Mouse (Mus musculus) embryonic facial prominence, embryonic 14.5 days (tissue): ENCODE data around the gene Arl15. TPM values are rescaled to one million over a fixed set of nuclear protein-coding genes. Genes with fewer than 3 reads are reported as not detected.

Experiments
- ATAC-seq: fragments of 200-750 bp; cut with Nextera tagmentation; 2 replicates; pipeline ENCODE4 v1.8.0; 2017; ENCODE audit warnings: low read depth, moderate number of reproducible peaks, moderate TSS enrichment
- DNase-seq: peaks from one replicate; pipeline ENCODE4 v3.0.0-alpha.2; 2015; ENCODE audit warnings: low spot score
- H3K27ac ChIP-seq: fragments of 300-500 bp; sonication (generic); replicated peaks from 2 replicates; pipeline ENCODE4 v1.5.1; 2014; ENCODE audit warnings: low read depth, mild to moderate bottlenecking, low read length, moderate library complexity
- H3K27me3 ChIP-seq: fragments of 300-500 bp; sonication (generic); replicated peaks from 2 replicates; pipeline ENCODE4 v1.6.1; 2014; ENCODE audit warnings: low read length; ENCODE audit not compliant: control insufficient read depth, insufficient read depth
- H3K36me3 ChIP-seq: fragments of 300-500 bp; sonication (generic); 2 replicates; pipeline ENCODE4 v1.6.1; 2014; ENCODE audit warnings: low read length, mixed read lengths; ENCODE audit not compliant: control insufficient read depth, insufficient read depth
- H3K4me1 ChIP-seq: fragments of 300-500 bp; sonication (generic); 2 replicates; pipeline ENCODE4 v1.6.1; 2014; ENCODE audit warnings: antibody characterized with exemption, low read length; ENCODE audit not compliant: control insufficient read depth, insufficient read depth
- H3K4me2 ChIP-seq: fragments of 300-500 bp; sonication (generic); 2 replicates; pipeline ENCODE4 v1.6.1; 2014; ENCODE audit warnings: low read depth, mild to moderate bottlenecking, low read length, moderate library complexity, mixed read lengths
- H3K4me3 ChIP-seq: fragments of 300-500 bp; sonication (generic); 2 replicates; pipeline ENCODE4 v1.5.1; 2014; ENCODE audit warnings: low read depth, mild to moderate bottlenecking, low read length
- H3K9ac ChIP-seq: fragments of 300-500 bp; sonication (generic); 2 replicates; pipeline ENCODE4 v1.6.1; 2014; ENCODE audit warnings: low read depth, mild to moderate bottlenecking, low read length, moderate library complexity, mixed read lengths
- H3K9me3 ChIP-seq: fragments of 300-500 bp; sonication (generic); 2 replicates; pipeline ENCODE4 v1.6.1; 2016; ENCODE audit warnings: low read length; ENCODE audit not compliant: control insufficient read depth
- WGBS: fragments of 180-500 bp; shearing (Covaris S2); extraction: QIAGEN DNeasy Blood & Tissue Kit; methylation state at CpG from one replicate; pipeline ENCODE4 v1.1.7; 2014; 5-methylcytosine and 5-hydroxymethylcytosine counted together
- polyA plus RNA-seq: library from polyadenylated mRNA; unstranded; fragments of >200 nt; fragmentation: Nextera tagmentation; extraction: Ambion mirVana; gene quantifications from 2 replicates; pipeline ENCODE4 v1.2.1, GENCODE M21; 2014

The Arl15 gene
- polyA plus RNA-seq, 1 experiment from 2014 or later, result 8.2 TPM

- Histone ChIP-seq H3K4me1 (peaks cover 10% of the 10 kb centered on the region), H3K27me3 (no peaks in the 10 kb centered on the region; the same call in 1 of the 2 replicates), H3K36me3 (no peaks in the 10 kb centered on the region), H3K4me2 (no peak overlapping the region), H3K9ac (no peak overlapping the region), H3K27ac (no peak overlapping the region), H3K4me3 (no peak overlapping the region), H3K9me3 (no peaks in the 10 kb centered on the region)
- ATAC-seq (no peak), DNase-seq (no peak)
- whole genome bisulfite sequencing, result 71% methylated on average over 4 of the region's 4 CpGs
These were observed 81.4 kb downstream of the Arl15 start for GRCm38 (mm10) chr13:113875724-113876123.

- no peak overlapping the region for H3K9ac ChIP-seq
- no peak overlapping the region for H3K4me2 ChIP-seq
- no peak overlapping the region for H3K27ac ChIP-seq
- peaks cover 18% of the 10 kb centered on the region for H3K4me1 ChIP-seq
- DNase-seq, result peak; percentile 82
- no peak overlapping the region for H3K4me3 ChIP-seq
- peak; percentile 69 for ATAC-seq
- no peaks in the 10 kb centered on the region for H3K36me3 ChIP-seq
- 11% methylated on average over 5 of the region's 5 CpGs for WGBS
- no peaks in the 10 kb centered on the region for H3K9me3 ChIP-seq
- H3K27me3 ChIP-seq, result no peaks in the 10 kb centered on the region; the same call in 1 of the 2 replicates
These were observed 83.1 kb downstream of the Arl15 start for GRCm38 (mm10) chr13:113877420-113877819.

- H3K4me2 ChIP-seq, result no peak overlapping the region
- WGBS, result 73% methylated on average over 12 of the region's 12 CpGs
- H3K27me3 ChIP-seq, result no peaks in the 10 kb centered on the region; the same call in 1 of the 2 replicates
- H3K9me3 ChIP-seq, result no peaks in the 10 kb centered on the region
- H3K36me3 ChIP-seq, result no peaks in the 10 kb centered on the region
- H3K9ac ChIP-seq, result no peak overlapping the region
- no peak for DNase-seq
- H3K4me3 ChIP-seq, result no peak overlapping the region
- H3K27ac ChIP-seq, result no peak overlapping the region
- ATAC-seq, result no peak
- H3K4me1 ChIP-seq, result peaks cover 18% of the 10 kb centered on the region
These were observed 84.3 kb downstream of the Arl15 start for GRCm38 (mm10) chr13:113878571-113878970.

- Histone ChIP-seq H3K9me3 (no peaks in the 10 kb centered on the region), H3K36me3 (no peaks in the 10 kb centered on the region), H3K4me1 (peaks cover 18% of the 10 kb centered on the region), H3K27me3 (no peaks in the 10 kb centered on the region; the same call in 1 of the 2 replicates), H3K4me3 (no peak overlapping the region), H3K4me2 (no peak overlapping the region), H3K27ac (no peak overlapping the region), H3K9ac (no peak overlapping the region)
- DNase-seq (no peak), ATAC-seq (no peak)
- WGBS, result 44% methylated on average over 20 of the region's 20 CpGs
These were observed 85.5 kb downstream of the Arl15 start for GRCm38 (mm10) chr13:113879651-113880327.

- WGBS, result 28% methylated on average over 19 of the region's 19 CpGs
- no peak for DNase-seq
These were observed 86.4 kb downstream of the Arl15 start for GRCm38 (mm10) chr13:113880564-113881171.

GRCm38 (mm10) chr13:113882959-113883358 lies 88.7 kb downstream of the Arl15 start:
- Histone ChIP-seq H3K4me2 (no peak overlapping the region), H3K36me3 (no peaks in the 10 kb centered on the region), H3K27me3 (no peaks in the 10 kb centered on the region; the same call in 1 of the 2 replicates), H3K4me3 (no peak overlapping the region), H3K4me1 (peaks cover 18% of the 10 kb centered on the region), H3K9ac (no peak overlapping the region), H3K27ac (no peak overlapping the region), H3K9me3 (no peaks in the 10 kb centered on the region)
- no peak for DNase-seq
- WGBS, result 11% methylated on average over 1 of the region's 1 CpGs
- ATAC-seq, result no peak

More at GRCm38 (mm10) chr13:113880564-113881171, 86.4 kb downstream of the Arl15 start:
- H3K9ac ChIP-seq, result no peak overlapping the region
- no peaks in the 10 kb centered on the region; the same call in 1 of the 2 replicates for H3K27me3 ChIP-seq
- H3K36me3 ChIP-seq, result no peaks in the 10 kb centered on the region
- ATAC-seq, result no peak
- H3K4me1 ChIP-seq, result peaks cover 18% of the 10 kb centered on the region
- H3K27ac ChIP-seq, result no peak overlapping the region
- H3K4me2 ChIP-seq, result peak overlapping the region; percentile 19; the same call in 1 of the 2 replicates
- no peak overlapping the region for H3K4me3 ChIP-seq
- H3K9me3 ChIP-seq, result no peaks in the 10 kb centered on the region

- Histone ChIP-seq H3K4me3 (no peak overlapping the region), H3K9ac (no peak overlapping the region), H3K4me2 (no peak overlapping the region), H3K36me3 (no peaks in the 10 kb centered on the region), H3K27ac (no peak overlapping the region), H3K9me3 (no peaks in the 10 kb centered on the region), H3K4me1 (peaks cover 8% of the 10 kb centered on the region), H3K27me3 (no peaks in the 10 kb centered on the region)
- ATAC-seq (no peak), DNase-seq (peak; percentile 20)
- WGBS, result 54% methylated on average over 6 of the region's 6 CpGs
These were observed 92.8 kb downstream of the Arl15 start for GRCm38 (mm10) chr13:113887090-113887489.

GRCm38 (mm10) chr13:113888126-113888525 lies 93.8 kb downstream of the Arl15 start:
- no peak overlapping the region; the same call in 1 of the 2 replicates for H3K4me2 ChIP-seq
- 58% methylated on average over 5 of the region's 5 CpGs for WGBS
- DNase-seq (no peak), ATAC-seq (no peak)
- no peak overlapping the region for H3K27ac ChIP-seq
- H3K27me3 ChIP-seq, result no peaks in the 10 kb centered on the region
- H3K4me1 ChIP-seq, result peaks cover 8% of the 10 kb centered on the region
- H3K4me3 ChIP-seq, result no peak overlapping the region
- no peak overlapping the region for H3K9ac ChIP-seq
- no peaks in the 10 kb centered on the region for H3K9me3 ChIP-seq
- no peaks in the 10 kb centered on the region for H3K36me3 ChIP-seq
